Mouse (Mus musculus) stomach, postnatal 0 days (tissue): ENCODE measurements around the gene Gm17334.

Experiments
- CTCF ChIP-seq: IDR thresholded peaks from 2 replicates; pipeline ENCODE4 v1.5.1; 2016; ENCODE audit warnings: antibody characterized with exemption, low read depth, mild to moderate bottlenecking, moderate library complexity
- EP300 ChIP-seq: optimal IDR thresholded peaks from 2 replicates; pipeline ENCODE3; 2016; ENCODE audit warnings: antibody characterized with exemption

- TF ChIP-seq CTCF (no peak), EP300 (no peak)
Observed at GRCm38 (mm10) chr11:53734431-53734830, 38.6 kb downstream of the Gm17334 start.
